Mouse (Mus musculus) kidney, embryonic 16.5 days (tissue): ENCODE measurements around the gene Lgals3bp. TPM values are rescaled to one million over a fixed set of nuclear protein-coding genes. Genes with fewer than 3 reads are reported as not detected.
A peak's percentile ranks its signal among the peaks of the same experiment; 100 is the strongest.
"Not testable (repeated sequence)": the region's sequence is repeated elsewhere in the genome, so short reads cannot be mapped to it uniquely, and the experiment has no call there.

Source experiments
- ATAC-seq: fragments of 200-750 bp; cut with Nextera tagmentation; 2 replicates; pipeline ENCODE4 v1.8.0; 2017; ENCODE audit warnings: moderate TSS enrichment; ENCODE audit not compliant: low FRiP score, low TSS enrichment
- H3K27ac ChIP-seq: fragments of 300-500 bp; sonication (generic); 2 replicates; pipeline ENCODE4 v1.5.1; 2014; ENCODE audit warnings: low read length
- H3K27me3 ChIP-seq: fragments of 300-500 bp; sonication (generic); 2 replicates; pipeline ENCODE4 v1.6.1; 2014; ENCODE audit warnings: low read length, control low read depth, mixed read lengths; ENCODE audit not compliant: insufficient read depth
- H3K36me3 ChIP-seq: fragments of 300-500 bp; sonication (generic); 2 replicates; pipeline ENCODE4 v1.6.1; 2014; ENCODE audit warnings: low read length, control low read depth, mixed read lengths; ENCODE audit not compliant: insufficient read depth
- H3K4me1 ChIP-seq: fragments of 300-500 bp; sonication (generic); 2 replicates; pipeline ENCODE4 v1.6.1; 2014; ENCODE audit warnings: low read length, control low read depth, mixed read lengths; ENCODE audit not compliant: insufficient read depth
- H3K4me2 ChIP-seq: fragments of 300-500 bp; sonication (generic); replicated peaks from 2 replicates; pipeline ENCODE4 v1.6.1; 2014; ENCODE audit warnings: low read depth, low read length
- H3K4me3 ChIP-seq: fragments of 300-500 bp; sonication (generic); 2 replicates; pipeline ENCODE4 v1.5.1; 2014; ENCODE audit warnings: mild to moderate bottlenecking, low read length
- H3K9ac ChIP-seq: fragments of 300-500 bp; sonication (generic); replicated peaks from 2 replicates; pipeline ENCODE4 v1.6.1; 2014; ENCODE audit warnings: low read length
- H3K9me3 ChIP-seq: fragments of 300-500 bp; sonication (generic); 2 replicates; pipeline ENCODE4 v1.6.1; 2016; ENCODE audit warnings: low read length, control low read depth
- WGBS: fragments of 180-500 bp; shearing (Covaris S2); extraction: QIAGEN DNeasy Blood & Tissue Kit; methylation state at CpG from one replicate; pipeline ENCODE4 v1.1.7; 2014; 5-methylcytosine and 5-hydroxymethylcytosine counted together
- polyA plus RNA-seq: library from polyadenylated mRNA; unstranded; fragments of >200 nt; fragmentation: Nextera tagmentation; extraction: Ambion mirVana; gene quantifications from 2 replicates; pipeline ENCODE4 v1.2.1, GENCODE M21; 2015

The Lgals3bp gene
- polyA plus RNA-seq, 1 experiment from 2014 or later: 14.9 TPM

DNA sequence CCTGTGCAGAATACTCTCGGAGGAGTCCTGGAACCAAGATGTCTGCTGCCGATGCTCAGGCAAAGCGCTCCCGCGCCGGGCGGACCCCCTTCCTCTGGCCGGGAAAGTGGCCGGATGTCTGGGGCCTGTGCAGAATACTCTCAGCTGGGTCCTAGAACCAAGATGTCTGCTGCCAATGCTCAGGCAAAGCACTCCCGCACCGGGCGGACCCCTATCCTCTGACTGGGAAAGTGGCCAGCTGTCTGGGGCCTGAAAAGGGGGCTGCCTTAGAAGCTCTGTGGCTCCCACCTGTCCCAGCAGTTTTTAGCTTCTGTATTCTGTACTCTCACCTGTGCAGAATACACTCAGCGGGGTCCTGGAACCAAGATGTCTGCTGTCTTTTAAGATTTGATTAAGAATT lies 14.1 kb downstream of the Lgals3bp start:
- not testable (repeated sequence) for H3K4me3 ChIP-seq, H3K27ac ChIP-seq, H3K9ac ChIP-seq, H3K27me3 ChIP-seq, H3K4me1 ChIP-seq, ATAC-seq, H3K36me3 ChIP-seq, H3K4me2 ChIP-seq, H3K9me3 ChIP-seq
- WGBS: 95% methylated on average over 13 of the region's 13 CpGs

DNA sequence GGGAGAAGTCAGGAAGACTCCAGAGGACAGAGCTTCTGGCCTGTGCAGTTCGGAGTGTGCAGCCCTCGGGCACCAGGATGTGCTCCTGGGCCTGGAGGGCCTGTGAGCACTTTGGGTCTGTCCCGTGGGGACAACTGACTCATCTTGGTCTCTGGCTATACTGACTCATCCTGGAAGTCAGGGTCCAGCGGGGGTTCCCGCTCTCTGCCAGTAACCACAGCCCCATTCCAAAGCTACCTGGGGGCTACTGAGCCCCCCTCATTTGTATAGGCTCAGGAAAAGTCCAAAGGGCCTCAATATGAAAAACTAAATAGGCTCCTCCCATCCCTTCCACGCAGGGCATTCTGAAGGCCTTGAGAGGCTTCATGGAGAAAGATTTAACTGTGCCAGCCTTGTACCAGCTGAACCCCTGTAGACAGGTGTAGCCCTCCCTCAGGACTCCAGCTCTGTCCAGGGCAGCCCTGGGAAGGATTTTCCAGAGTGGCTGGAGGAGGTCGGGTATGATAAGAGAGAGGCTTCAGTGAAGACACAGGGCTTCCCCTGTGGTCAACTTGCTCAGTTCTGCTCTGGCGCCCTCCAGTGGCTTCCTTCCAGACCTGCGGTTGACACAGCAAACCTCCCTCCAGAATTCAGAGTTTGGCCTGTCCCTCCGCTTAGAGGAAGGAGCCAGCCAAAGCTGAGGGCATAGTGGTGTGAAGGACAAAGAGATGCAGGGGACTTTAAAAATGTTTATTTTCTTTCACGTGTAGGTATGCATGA lies 22.5 kb downstream of the Lgals3bp start:
- no peaks in the 10 kb centered on the region for H3K27me3 ChIP-seq
- WGBS: 40% methylated on average over 11 of the region's 11 CpGs
- peak; percentile 76 for ATAC-seq
- no peaks in the 10 kb centered on the region for H3K9me3 ChIP-seq
- no peak overlapping the region for H3K4me2 ChIP-seq
- H3K27ac ChIP-seq: no peak overlapping the region
- H3K36me3 ChIP-seq: no peaks in the 10 kb centered on the region
- peaks cover 11% of the 10 kb centered on the region for H3K4me1 ChIP-seq
- H3K4me3 ChIP-seq: no peak overlapping the region
- 0 out of 2 replicates have a peak overlapping the region, but pooled peaks have one; percentile 28 for H3K9ac ChIP-seq

DNA sequence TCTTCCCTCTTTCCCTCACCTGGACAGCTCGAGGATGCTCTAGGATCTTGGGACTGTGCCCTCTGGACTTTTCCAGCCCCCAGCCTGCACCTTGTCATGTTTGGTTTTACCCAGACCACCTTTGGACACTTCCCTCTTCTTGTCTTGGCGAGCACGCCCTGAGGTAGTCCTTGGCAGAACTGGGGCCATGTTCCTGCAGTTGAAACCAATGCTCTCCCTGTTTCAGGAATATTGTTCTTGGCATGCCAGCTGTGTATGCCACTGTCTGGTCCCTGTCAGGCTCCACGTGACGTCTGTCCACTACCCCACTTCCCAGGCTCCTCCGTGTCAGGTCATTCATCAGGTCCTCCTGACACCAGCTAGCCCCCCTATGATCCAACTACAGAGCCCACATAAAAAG lies 23.2 kb downstream of the Lgals3bp start:
- Histone ChIP-seq H3K27me3 (no peaks in the 10 kb centered on the region), H3K9ac (no peak overlapping the region), H3K4me3 (no peak overlapping the region), H3K9me3 (no peaks in the 10 kb centered on the region), H3K36me3 (no peaks in the 10 kb centered on the region), H3K4me2 (no peak overlapping the region), H3K4me1 (peaks cover 11% of the 10 kb centered on the region), H3K27ac (no peak overlapping the region)
- no peak for ATAC-seq
- 84% methylated on average over 6 of the region's 6 CpGs for WGBS

DNA sequence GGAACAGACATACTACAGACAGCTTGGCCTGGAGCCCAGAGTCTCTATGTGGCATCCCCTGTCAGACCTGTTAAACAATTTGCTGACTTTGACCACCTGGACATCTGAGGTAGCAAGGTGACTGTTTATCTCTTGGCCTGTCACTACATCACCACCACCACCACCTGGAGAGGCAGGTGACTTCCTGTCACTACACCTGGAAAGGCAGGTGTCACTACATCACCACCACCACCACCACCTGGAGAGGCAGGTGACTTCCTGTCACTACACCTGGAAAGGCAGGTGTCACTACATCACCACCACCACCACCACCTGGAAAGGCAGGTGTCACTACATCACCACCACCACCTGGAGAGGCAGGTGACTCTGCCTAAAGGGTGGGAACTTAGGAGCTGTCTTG lies 25.6 kb downstream of the Lgals3bp start:
- not testable (repeated sequence) for H3K36me3 ChIP-seq, H3K27me3 ChIP-seq, H3K9me3 ChIP-seq, H3K4me2 ChIP-seq, H3K9ac ChIP-seq, ATAC-seq, H3K4me3 ChIP-seq, H3K27ac ChIP-seq
- H3K4me1 ChIP-seq: peaks cover 11% of the 10 kb centered on the region

DNA sequence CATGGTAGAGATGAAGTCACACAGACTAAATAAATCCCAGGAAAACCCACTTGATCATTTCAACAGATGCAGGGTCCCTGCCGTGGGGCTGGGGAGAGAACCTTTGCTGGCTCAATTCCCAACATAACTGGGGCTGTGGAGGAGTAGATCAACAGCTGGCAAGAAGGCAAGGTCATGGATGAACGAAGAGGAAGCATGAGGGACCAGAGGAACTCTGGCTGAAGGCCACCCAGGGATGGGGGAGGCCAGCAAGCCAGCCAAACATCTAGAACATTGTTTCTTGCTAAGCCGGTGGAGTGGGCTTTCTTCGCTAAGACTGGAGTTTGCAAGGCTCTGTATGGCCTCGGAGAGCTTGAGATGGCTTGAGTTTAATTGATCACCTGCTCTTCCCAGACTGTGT lies 26.0 kb downstream of the Lgals3bp start:
- ATAC-seq: no peak
- Histone ChIP-seq H3K4me2 (no peak overlapping the region), H3K4me3 (no peak overlapping the region), H3K36me3 (no peaks in the 10 kb centered on the region), H3K27ac (no peak overlapping the region), H3K9me3 (no peaks in the 10 kb centered on the region), H3K27me3 (no peaks in the 10 kb centered on the region), H3K9ac (no peak overlapping the region), H3K4me1 (peaks cover 11% of the 10 kb centered on the region)
- WGBS: 46% methylated on average over 5 of the region's 5 CpGs

DNA sequence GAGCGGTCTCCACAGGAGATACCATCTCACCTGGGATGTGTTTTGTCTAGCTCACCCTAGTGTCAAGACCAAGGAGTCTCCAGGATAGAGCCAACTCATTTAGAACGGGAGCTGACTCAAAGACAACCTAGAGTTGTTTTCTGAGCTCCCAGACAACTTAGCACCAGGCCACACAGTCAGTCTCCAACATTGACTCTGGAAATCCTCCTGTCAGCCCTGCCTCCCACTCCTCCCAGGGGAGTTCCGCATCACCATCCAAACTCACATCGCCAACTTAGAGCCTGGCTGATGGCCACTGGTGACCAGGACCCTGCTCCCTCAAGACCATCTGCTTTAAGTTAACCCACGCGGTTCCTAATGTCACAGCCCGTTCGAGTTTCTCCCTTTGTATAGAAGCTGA lies 26.4 kb downstream of the Lgals3bp start:
- H3K36me3 ChIP-seq: no peaks in the 10 kb centered on the region
- no peak for ATAC-seq
- H3K4me3 ChIP-seq: no peak overlapping the region
- H3K9ac ChIP-seq: no peak overlapping the region
- 72% methylated on average over 8 of the region's 8 CpGs for WGBS
- H3K27ac ChIP-seq: no peak overlapping the region
- H3K27me3 ChIP-seq: no peaks in the 10 kb centered on the region
- H3K4me1 ChIP-seq: peaks cover 11% of the 10 kb centered on the region
- no peak overlapping the region for H3K4me2 ChIP-seq
- no peaks in the 10 kb centered on the region for H3K9me3 ChIP-seq

DNA sequence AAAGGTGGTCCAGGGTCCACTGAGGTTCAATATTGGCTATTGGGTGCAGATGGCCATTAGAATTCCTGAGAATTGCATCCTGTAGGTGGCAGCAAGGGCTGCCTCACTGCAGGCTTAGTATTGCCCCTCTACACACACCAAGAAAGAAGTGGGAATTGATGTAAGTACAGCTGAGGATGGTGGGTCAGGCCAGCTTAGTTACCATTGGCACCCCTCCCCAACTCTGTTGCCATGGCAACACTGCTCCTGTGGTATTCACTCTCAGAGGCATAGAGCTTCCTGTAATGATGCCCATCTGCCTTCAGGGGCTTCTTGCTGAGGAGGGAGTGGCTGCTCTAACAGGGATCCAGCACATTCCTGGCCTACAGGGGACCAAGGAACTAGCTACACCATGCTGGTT lies 26.9 kb downstream of the Lgals3bp start:
- Histone ChIP-seq H3K4me2 (no peak overlapping the region), H3K4me1 (peaks cover 11% of the 10 kb centered on the region), H3K27ac (no peak overlapping the region), H3K4me3 (no peak overlapping the region), H3K9ac (no peak overlapping the region), H3K27me3 (no peaks in the 10 kb centered on the region), H3K9me3 (no peaks in the 10 kb centered on the region), H3K36me3 (no peaks in the 10 kb centered on the region)
- ATAC-seq: no peak

DNA sequence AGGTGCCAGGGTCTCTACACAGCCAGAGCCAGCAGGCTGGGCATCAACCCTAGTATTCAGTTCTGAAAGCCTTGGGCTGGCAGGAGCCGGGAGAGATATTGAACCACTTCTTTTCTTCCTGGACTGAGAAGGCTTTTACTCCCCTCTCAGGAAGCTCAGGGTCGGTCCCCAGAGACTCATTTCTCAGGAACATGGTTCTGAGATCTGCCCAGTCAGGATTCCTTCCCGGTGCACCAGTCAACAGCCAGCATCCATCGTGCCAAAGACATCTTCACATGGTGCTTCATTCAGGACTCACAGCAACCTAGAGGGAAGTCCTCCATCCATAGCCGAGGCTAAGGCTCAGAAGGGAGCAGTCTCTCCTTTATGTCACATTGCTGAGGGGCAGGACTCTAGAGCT lies 27.4 kb downstream of the Lgals3bp start:
- no peak overlapping the region for H3K4me3 ChIP-seq
- ATAC-seq: no peak
- no peaks in the 10 kb centered on the region for H3K36me3 ChIP-seq
- no peak overlapping the region for H3K4me2 ChIP-seq
- H3K27ac ChIP-seq: no peak overlapping the region
- H3K27me3 ChIP-seq: no peaks in the 10 kb centered on the region
- H3K4me1 ChIP-seq: peaks cover 10% of the 10 kb centered on the region
- WGBS: 64% methylated on average over 5 of the region's 5 CpGs
- no peak overlapping the region for H3K9ac ChIP-seq
- H3K9me3 ChIP-seq: no peaks in the 10 kb centered on the region

DNA sequence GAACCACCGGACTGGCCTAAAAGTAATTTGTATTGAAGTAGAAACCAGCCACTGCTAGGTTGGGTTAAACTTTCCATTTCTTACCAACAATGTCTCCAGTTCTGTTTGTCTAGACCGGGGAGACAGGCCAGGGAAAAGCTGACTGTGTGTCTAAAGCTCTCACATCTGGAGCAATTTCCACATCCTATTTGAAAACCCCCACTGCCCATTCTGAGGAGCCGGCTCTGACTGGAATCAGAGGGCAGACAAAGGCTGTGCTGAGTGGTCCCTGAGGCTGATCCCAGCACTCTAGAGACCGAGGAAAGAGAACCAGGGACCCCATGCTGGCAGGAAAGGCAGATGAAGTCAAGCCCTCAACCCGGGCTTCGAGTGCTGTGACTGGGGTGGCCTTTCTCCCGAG lies 29.3 kb downstream of the Lgals3bp start:
- no peak overlapping the region for H3K27ac ChIP-seq
- H3K9ac ChIP-seq: no peak overlapping the region
- H3K4me3 ChIP-seq: no peak overlapping the region
- H3K9me3 ChIP-seq: no peaks in the 10 kb centered on the region
- no peak for ATAC-seq
- H3K27me3 ChIP-seq: no peaks in the 10 kb centered on the region
- 76% methylated on average over 7 of the region's 7 CpGs for WGBS
- H3K4me1 ChIP-seq: peaks cover 9% of the 10 kb centered on the region
- no peak overlapping the region for H3K4me2 ChIP-seq
- no peaks in the 10 kb centered on the region for H3K36me3 ChIP-seq

DNA sequence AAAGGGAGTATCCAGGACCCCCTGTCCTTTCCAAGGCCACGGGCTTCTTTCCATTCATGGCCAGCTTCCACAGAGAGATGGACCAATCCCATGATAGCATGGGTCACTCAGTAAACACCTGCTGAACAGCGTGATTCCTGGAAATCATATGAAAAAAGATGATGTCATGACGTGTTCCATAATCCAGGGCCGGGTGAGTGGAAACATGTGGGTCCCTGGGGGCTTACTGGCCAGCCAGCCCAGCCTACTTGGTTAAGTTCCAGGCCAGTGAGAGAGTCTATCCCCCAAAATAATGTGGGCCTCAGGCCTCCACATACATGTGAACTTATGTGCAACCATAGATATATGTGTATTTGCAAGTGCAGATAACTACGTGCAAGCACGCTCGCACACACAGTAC lies 30.0 kb downstream of the Lgals3bp start:
- H3K36me3 ChIP-seq: no peaks in the 10 kb centered on the region

More for the DNA sequence above, 30.0 kb downstream of the Lgals3bp start:
- Histone ChIP-seq H3K27ac (no peak overlapping the region), H3K9ac (no peak overlapping the region), H3K9me3 (no peaks in the 10 kb centered on the region), H3K4me2 (no peak overlapping the region), H3K27me3 (no peaks in the 10 kb centered on the region), H3K4me1 (peaks cover 9% of the 10 kb centered on the region), H3K4me3 (no peak overlapping the region)
- 81% methylated on average over 7 of the region's 7 CpGs for WGBS
- no peak for ATAC-seq
